Mouse (Mus musculus) forebrain, embryonic 11.5 days (tissue): ENCODE data around the gene Sec16a. TPM values are rescaled to one million over a fixed set of nuclear protein-coding genes. Genes with fewer than 3 reads are reported as not detected.

Experiments
- ATAC-seq: fragments of 200-750 bp; cut with Nextera tagmentation; replicated peaks from 2 replicates; pipeline ENCODE4 v1.8.0; 2017; ENCODE audit warnings: moderate TSS enrichment; ENCODE audit not compliant: low FRiP score
- DNase-seq: peaks from one replicate; pipeline ENCODE4 v3.0.0-alpha.2; 2017; ENCODE audit warnings: low spot score
- H3K27ac ChIP-seq: fragments of 300-500 bp; sonication (generic); 2 replicates; pipeline ENCODE4 v1.5.1; 2014; ENCODE audit warnings: low read depth, low read length
- H3K27me3 ChIP-seq: fragments of 300-500 bp; sonication (generic); 2 replicates; pipeline ENCODE4 v1.6.1; 2014; ENCODE audit warnings: mild to moderate bottlenecking, low read length, mixed read lengths; ENCODE audit not compliant: control insufficient read depth, insufficient read depth
- H3K36me3 ChIP-seq: fragments of 300-500 bp; sonication (generic); 2 replicates; pipeline ENCODE4 v1.6.1; 2014; ENCODE audit warnings: mild to moderate bottlenecking, low read length, moderate library complexity, mixed read lengths; ENCODE audit not compliant: control insufficient read depth, insufficient read depth
- H3K4me1 ChIP-seq: fragments of 300-500 bp; sonication (generic); replicated peaks from 2 replicates; pipeline ENCODE4 v1.6.1; 2014; ENCODE audit warnings: low read length, mixed read lengths; ENCODE audit not compliant: control insufficient read depth, insufficient read depth
- H3K4me2 ChIP-seq: fragments of 300-500 bp; sonication (generic); 2 replicates; pipeline ENCODE4 v1.6.1; 2014; ENCODE audit warnings: low read depth, mild to moderate bottlenecking, low read length, moderate library complexity, mixed read lengths; ENCODE audit not compliant: severe bottlenecking
- H3K4me3 ChIP-seq: fragments of 300-500 bp; sonication (generic); 2 replicates; pipeline ENCODE4 v1.5.1; 2014; ENCODE audit warnings: low read depth, low read length
- H3K9ac ChIP-seq: fragments of 300-500 bp; sonication (generic); 2 replicates; pipeline ENCODE4 v1.6.1; 2014; ENCODE audit warnings: low read length
- H3K9me3 ChIP-seq: fragments of 300-500 bp; sonication (generic); 2 replicates; pipeline ENCODE4 v1.6.1; 2016; ENCODE audit warnings: low read length, mixed read lengths; ENCODE audit not compliant: control insufficient read depth
- WGBS: fragments of 180-500 bp; shearing (Covaris S2); extraction: QIAGEN DNeasy Blood & Tissue Kit; methylation state at CpG from one replicate; pipeline ENCODE4 v1.1.7; 2014; 5-methylcytosine and 5-hydroxymethylcytosine counted together
- polyA plus RNA-seq: library from polyadenylated mRNA; unstranded; fragments of >200 nt; fragmentation: Nextera tagmentation; extraction: Ambion mirVana; gene quantifications from 2 replicates; pipeline ENCODE4 v1.2.1, GENCODE M21; 2014

Sec16a gene
- polyA plus RNA-seq, 1 experiment from 2014 or later = 40.9 TPM

DNA sequence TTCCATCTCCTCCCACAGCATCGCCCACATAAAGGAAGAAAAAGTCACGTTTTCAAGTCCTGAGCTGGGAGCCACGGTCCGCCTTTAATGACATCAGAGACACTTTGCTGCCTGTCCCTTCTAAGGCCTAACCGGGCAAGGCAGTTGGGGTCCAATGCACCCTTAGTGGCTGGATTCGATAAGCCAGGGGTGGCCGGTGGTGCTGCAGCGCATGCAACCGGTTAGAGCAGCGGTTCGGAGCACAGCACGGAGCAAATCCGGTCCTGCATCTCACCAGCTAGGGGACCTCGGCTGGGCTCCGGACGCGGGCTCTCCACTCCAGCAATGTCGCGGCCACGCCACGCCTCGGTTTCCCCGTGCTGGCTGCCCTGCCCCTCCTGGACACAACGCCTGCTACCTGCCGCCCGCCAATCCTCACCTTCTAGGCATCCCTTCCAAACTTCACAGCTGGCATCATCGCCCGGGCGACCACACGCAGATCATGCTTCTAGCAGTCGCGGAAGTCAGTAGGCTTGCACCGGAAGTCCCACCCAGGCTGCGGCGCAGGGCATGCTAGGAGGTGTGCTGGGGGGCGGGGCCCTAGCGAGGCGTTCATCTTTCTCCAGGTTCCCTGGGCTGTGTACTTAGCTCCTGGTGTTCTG is 64.8 kb downstream of the Sec16a start, which contains the start of gene Snapc4:
Gene Snapc4 (minus strand): TSS at position 523 of the 641 bp plus-strand sequence.
- DNase-seq (peak; percentile 93), ATAC-seq (peak; percentile 96)
- Histone ChIP-seq H3K27me3 (no peaks in the 10 kb centered on the region), H3K9ac (peak within 1 kb of the TSS; percentile 75), H3K4me1 (peaks cover 4% of the 10 kb centered on the region; the same call in 1 of the 2 replicates), H3K9me3 (no peaks in the 10 kb centered on the region), H3K4me2 (peak within 1 kb of the TSS; percentile 93), H3K27ac (0 out of 2 replicates have a peak within 1 kb of the TSS, but pooled peaks have one; percentile 25), H3K4me3 (peak within 1 kb of the TSS; percentile 82), H3K36me3 (peaks cover 12% of the 10 kb centered on the region; the same call in 1 of the 2 replicates)
- WGBS = under 1% methylated on average over 38 of the region's 38 CpGs

DNA sequence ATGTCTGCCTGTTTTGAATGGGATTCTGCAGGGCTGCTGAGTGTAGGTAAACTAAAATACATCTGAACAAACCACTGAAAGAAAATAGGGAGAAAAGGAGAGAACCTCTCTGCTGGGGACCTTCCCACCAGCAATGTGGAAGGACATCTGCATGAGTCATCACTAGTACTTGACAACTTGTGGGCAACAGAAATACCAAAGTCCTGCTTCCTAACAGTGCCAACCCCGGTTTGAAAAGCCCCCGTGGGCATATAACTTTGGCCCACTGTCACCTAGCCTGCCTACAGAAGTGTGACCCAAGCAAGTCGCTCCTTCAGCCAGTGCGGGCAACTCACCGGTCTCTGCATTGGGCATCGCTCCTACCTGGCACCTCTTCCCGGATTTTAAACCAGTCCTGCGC is 72.6 kb downstream of the Sec16a start:
- Histone ChIP-seq H3K4me3 (no peak overlapping the region), H3K9me3 (no peaks in the 10 kb centered on the region), H3K36me3 (peaks cover 11% of the 10 kb centered on the region; the same call in 1 of the 2 replicates), H3K27me3 (no peaks in the 10 kb centered on the region), H3K9ac (no peak overlapping the region), H3K4me2 (no peak overlapping the region), H3K4me1 (no peaks in the 10 kb centered on the region), H3K27ac (no peak overlapping the region)
- WGBS = 95% methylated on average over 8 of the region's 8 CpGs
- ATAC-seq (no peak), DNase-seq (no peak)

DNA sequence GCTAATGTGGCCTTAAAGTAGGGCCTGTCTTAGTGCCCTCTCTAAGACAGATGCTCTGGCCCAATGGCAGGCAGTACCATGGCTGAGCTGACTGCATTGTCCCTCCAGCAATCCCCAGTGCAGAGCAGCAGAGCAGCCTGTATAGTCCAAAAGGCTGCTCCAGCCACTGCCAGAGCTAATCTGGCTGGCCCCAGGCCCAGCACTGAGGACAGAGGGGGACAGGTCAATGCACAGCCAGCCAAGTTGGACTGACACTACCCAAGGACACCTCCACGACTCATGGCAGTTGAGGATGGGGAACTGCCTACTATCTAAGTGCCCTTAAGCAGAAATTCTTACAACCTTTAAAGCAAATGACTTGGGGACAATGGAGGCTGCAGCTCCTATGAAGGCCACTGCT is 76.4 kb downstream of the Sec16a start:
- no peak overlapping the region for H3K4me3 ChIP-seq
- no peaks in the 10 kb centered on the region for H3K27me3 ChIP-seq
- no peak overlapping the region for H3K4me2 ChIP-seq
- 77% methylated on average over 1 of the region's 1 CpGs for WGBS
- H3K9ac ChIP-seq = no peak overlapping the region
- no peak overlapping the region for H3K27ac ChIP-seq
- ATAC-seq (no peak), DNase-seq (no peak)
- no peaks in the 10 kb centered on the region for H3K4me1 ChIP-seq
- peaks cover 11% of the 10 kb centered on the region for H3K36me3 ChIP-seq
- H3K9me3 ChIP-seq = no peaks in the 10 kb centered on the region

- Histone ChIP-seq H3K9me3 (no peaks in the 10 kb centered on the region), H3K27ac (no peak overlapping the region), H3K4me3 (no peak overlapping the region), H3K27me3 (no peaks in the 10 kb centered on the region), H3K4me2 (no peak overlapping the region), H3K36me3 (peaks cover 11% of the 10 kb centered on the region), H3K9ac (no peak overlapping the region), H3K4me1 (no peaks in the 10 kb centered on the region)
- WGBS = 93% methylated on average over 6 of the region's 6 CpGs
- ATAC-seq (no peak), DNase-seq (no peak)
These were observed 77.1 kb downstream of the Sec16a start for GRCm38 (mm10) chr2:26367911-26368310.

GRCm38 (mm10) chr2:26364738-26365465 is 80.1 kb downstream of the Sec16a start:
- ATAC-seq = no peak
- H3K4me2 ChIP-seq = no peak overlapping the region
- H3K27me3 ChIP-seq = no peaks in the 10 kb centered on the region
- H3K9me3 ChIP-seq = no peaks in the 10 kb centered on the region
- no peak for DNase-seq
- no peaks in the 10 kb centered on the region for H3K4me1 ChIP-seq
- 89% methylated on average over 10 of the region's 10 CpGs for WGBS
- H3K9ac ChIP-seq = no peak overlapping the region
- H3K4me3 ChIP-seq = no peak overlapping the region
- no peak overlapping the region for H3K27ac ChIP-seq
- H3K36me3 ChIP-seq = peaks cover 7% of the 10 kb centered on the region

DNA sequence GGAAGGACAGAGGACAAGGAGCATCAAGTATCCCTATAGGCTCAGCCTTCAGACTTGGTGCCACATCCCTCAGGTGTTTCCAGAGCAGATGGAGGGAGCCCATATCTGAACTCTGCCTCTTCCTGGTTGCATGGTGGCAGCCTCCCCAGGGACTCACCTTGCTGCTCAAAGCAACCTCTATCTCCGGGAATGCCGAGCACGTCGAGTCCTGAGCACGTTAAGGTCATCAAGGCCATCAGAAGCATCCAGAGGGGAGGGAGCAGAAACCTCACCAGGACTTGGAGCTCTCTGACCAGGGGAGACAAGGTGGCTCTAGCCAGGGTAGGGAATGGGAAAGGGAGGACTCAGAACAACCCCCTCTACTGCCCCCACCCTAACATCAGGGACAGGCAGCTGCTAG is 81.5 kb downstream of the Sec16a start:
- Histone ChIP-seq H3K36me3 (peaks cover 5% of the 10 kb centered on the region), H3K9ac (no peak overlapping the region), H3K27me3 (no peaks in the 10 kb centered on the region), H3K9me3 (no peaks in the 10 kb centered on the region), H3K27ac (no peak overlapping the region), H3K4me3 (no peak overlapping the region), H3K4me2 (no peak overlapping the region), H3K4me1 (no peaks in the 10 kb centered on the region)
- no peak for DNase-seq
- ATAC-seq = no peak
- 93% methylated on average over 5 of the region's 5 CpGs for whole genome bisulfite sequencing

DNA sequence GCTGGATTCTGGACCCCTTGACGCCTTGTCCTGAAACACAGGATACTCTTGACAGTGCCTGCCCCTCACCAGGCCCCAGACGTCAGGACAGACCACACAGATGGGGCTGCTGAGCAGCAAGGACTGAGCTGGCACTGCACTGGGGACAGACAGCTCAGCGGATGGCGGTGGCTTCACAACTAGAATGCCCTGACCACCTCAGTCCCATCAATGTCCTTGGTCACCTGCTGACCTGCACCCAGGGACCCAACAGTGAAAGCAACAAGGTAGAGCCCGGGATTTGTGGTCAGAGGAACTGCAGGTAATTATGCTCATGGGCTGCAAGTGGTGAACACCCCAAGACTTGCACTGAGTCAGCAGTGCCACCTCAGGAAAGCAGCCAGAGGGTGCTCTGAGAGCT is 82.0 kb downstream of the Sec16a start:
- H3K4me3 ChIP-seq = no peak overlapping the region
- H3K36me3 ChIP-seq = peaks cover 5% of the 10 kb centered on the region

GRCm38 (mm10) chr2:26360772-26361171 is 84.2 kb downstream of the Sec16a start, which contains the start of gene Card9:
Card9 (minus strand) TSS chr2:26360918.
- H3K4me1 ChIP-seq = no peaks in the 10 kb centered on the region
- ATAC-seq (no peak), DNase-seq (no peak)
- H3K4me3 ChIP-seq = no peak within 1 kb of the TSS
- H3K27me3 ChIP-seq = no peaks in the 10 kb centered on the region
- H3K27ac ChIP-seq = no peak within 1 kb of the TSS
- H3K9me3 ChIP-seq = no peaks in the 10 kb centered on the region
- H3K4me2 ChIP-seq = no peak within 1 kb of the TSS; the same call in 1 of the 2 replicates
- no peak within 1 kb of the TSS for H3K9ac ChIP-seq
- 53% methylated on average over 3 of the region's 3 CpGs for WGBS
- H3K36me3 ChIP-seq = no peaks in the 10 kb centered on the region; the same call in 1 of the 2 replicates

More for the DNA sequence above, 82.0 kb downstream of the Sec16a start:
- Histone ChIP-seq H3K27ac (no peak overlapping the region), H3K4me1 (no peaks in the 10 kb centered on the region), H3K9me3 (no peaks in the 10 kb centered on the region), H3K4me2 (no peak overlapping the region), H3K9ac (no peak overlapping the region), H3K27me3 (no peaks in the 10 kb centered on the region)
- DNase-seq (no peak), ATAC-seq (no peak)
- 85% methylated on average over 5 of the region's 5 CpGs for WGBS
